Mouse (Mus musculus): ENCODE data around the gene Osbp.

DNA sequence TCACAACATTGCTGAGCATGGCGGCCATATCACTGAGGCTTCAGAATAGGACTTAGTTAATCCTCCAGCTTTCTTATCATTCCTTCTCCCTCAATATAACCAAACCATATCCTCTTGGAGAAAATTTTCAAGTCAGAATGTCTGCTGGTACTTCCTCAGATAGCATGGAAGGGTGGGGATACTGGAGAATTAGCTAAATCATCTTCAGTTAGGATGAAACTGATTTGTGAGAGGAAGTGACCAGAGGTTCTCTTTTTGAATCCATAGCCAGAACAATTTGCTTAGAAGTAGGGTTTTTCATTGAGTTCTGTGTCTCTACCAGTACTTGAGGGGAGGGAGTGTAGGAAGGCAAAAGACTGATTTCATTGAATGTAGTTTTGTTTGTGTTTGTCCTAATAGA lies 43.7 kb upstream of the Osbp start:
- TF ChIP-seq CTCF (IDR thresholded peaks at IDR 0.05; ENCODE audit: low read depth): no peak
- TF ChIP-seq EP300 (IDR thresholded peaks at IDR 0.05; ENCODE audit: low read depth): no peak
